Mouse (Mus musculus) hindbrain, postnatal 0 days (tissue): ENCODE measurements around the gene Slc24a1. TPM values are rescaled to one million over a fixed set of nuclear protein-coding genes. Genes with fewer than 3 reads are reported as not detected.
A peak's percentile ranks its signal among the peaks of the same experiment; 100 is the strongest.
"Not testable (repeated sequence)": the region's sequence is repeated elsewhere in the genome, so short reads cannot be mapped to it uniquely, and the experiment has no call there.

Experiments
- ATAC-seq: fragments of 200-750 bp; cut with Nextera tagmentation; 2 replicates; pipeline ENCODE4 v1.8.0; 2017; ENCODE audit warnings: mild to moderate bottlenecking, moderate TSS enrichment, moderate library complexity
- DNase-seq: peaks from one replicate; pipeline ENCODE4 v3.0.0-alpha.2; 2015; ENCODE audit warnings: low spot score
- H3K27ac ChIP-seq: fragments of 300-500 bp; sonication (generic); 2 replicates; pipeline ENCODE4 v1.5.1; 2014; ENCODE audit warnings: mild to moderate bottlenecking
- H3K27me3 ChIP-seq: fragments of 300-500 bp; sonication (generic); 2 replicates; pipeline ENCODE4 v1.6.1; 2014; ENCODE audit warnings: low read length, mixed read lengths; ENCODE audit not compliant: insufficient read depth
- H3K36me3 ChIP-seq: fragments of 300-500 bp; sonication (generic); 2 replicates; pipeline ENCODE4 v1.6.1; 2014; ENCODE audit warnings: low read length, mixed read lengths; ENCODE audit not compliant: insufficient read depth
- H3K4me1 ChIP-seq: fragments of 300-500 bp; sonication (generic); 2 replicates; pipeline ENCODE4 v1.6.1; 2014; ENCODE audit warnings: antibody characterized with exemption, low read length, mixed read lengths; ENCODE audit not compliant: insufficient read depth
- H3K4me2 ChIP-seq: fragments of 300-500 bp; sonication (generic); 2 replicates; pipeline ENCODE4 v1.6.1; 2014; ENCODE audit warnings: low read depth, mild to moderate bottlenecking, low read length, moderate library complexity, mixed read lengths
- H3K4me3 ChIP-seq: fragments of 300-500 bp; sonication (generic); 2 replicates; pipeline ENCODE4 v1.5.1; 2014; ENCODE audit warnings: low read length
- H3K9ac ChIP-seq: fragments of 300-500 bp; sonication (generic); replicated peaks from 2 replicates; pipeline ENCODE4 v1.6.1; 2014; ENCODE audit warnings: mild to moderate bottlenecking, low read length, moderate library complexity, mixed read lengths
- H3K9me3 ChIP-seq: fragments of 300-500 bp; sonication (generic); 2 replicates; pipeline ENCODE4 v1.6.1; 2016; ENCODE audit warnings: low read length, mixed read lengths
- CTCF ChIP-seq: IDR thresholded peaks from 2 replicates; pipeline ENCODE4 v1.5.1; 2016; ENCODE audit warnings: antibody characterized with exemption, control low read depth, low read depth
- WGBS: fragments of 180-500 bp; shearing (Covaris S2); extraction: QIAGEN DNeasy Blood & Tissue Kit; methylation state at CpG from one replicate; pipeline ENCODE4 v1.1.7; 2014; 5-methylcytosine and 5-hydroxymethylcytosine counted together
- polyA plus RNA-seq: library from polyadenylated mRNA; unstranded; fragments of >200 nt; fragmentation: Nextera tagmentation; extraction: Ambion mirVana; gene quantifications from 2 replicates; pipeline ENCODE4 v1.2.1, GENCODE M21; 2015
- total RNA-seq: library from RNA; depleted of rRNA; stranded (reverse); fragments of >200 nt; gene quantifications from 2 replicates; pipeline ENCODE4 v1.2.3, GENCODE M21; 2014; rRNA removed

Slc24a1 gene
- total RNA-seq (0.31 TPM in 1 of 2 replicates, not detected in the other), polyA plus RNA-seq (0.03 and 0.06 TPM in 2 replicates)

DNA sequence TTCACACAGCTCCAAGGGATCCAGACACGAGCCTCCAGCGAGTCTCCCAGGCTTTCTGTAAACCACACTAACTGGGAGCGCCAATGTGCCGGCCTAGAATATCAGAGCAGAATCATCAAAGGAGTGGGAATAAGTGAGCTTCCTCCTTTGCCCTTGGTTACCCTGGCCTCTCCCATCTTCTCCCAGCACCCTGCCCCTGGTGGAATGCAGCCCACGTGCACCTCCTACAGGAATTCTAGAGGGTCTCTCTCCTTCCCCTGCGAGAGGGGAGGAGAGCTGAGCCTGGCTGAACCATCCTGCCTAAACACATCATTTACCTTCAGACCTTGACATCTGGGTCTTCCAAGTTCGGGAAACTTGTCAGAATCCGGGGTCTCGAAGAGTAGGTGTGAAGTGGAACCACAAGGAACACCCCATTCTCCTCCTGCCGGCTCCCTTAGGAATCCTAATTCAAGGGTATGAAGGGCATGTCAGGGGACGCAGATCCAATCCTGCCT is at the start of gene Slc24a1:
Slc24a1 (minus strand) TSS at position 447 of the 497 bp plus-strand sequence.
- Histone ChIP-seq H3K9me3 (no peaks in the 10 kb centered on the region), H3K36me3 (no peaks in the 10 kb centered on the region), H3K4me3 (no peak within 1 kb of the TSS), H3K27me3 (no peaks in the 10 kb centered on the region), H3K27ac (no peak within 1 kb of the TSS), H3K4me2 (no peak within 1 kb of the TSS), H3K9ac (no peak within 1 kb of the TSS), H3K4me1 (no peaks in the 10 kb centered on the region)
- WGBS: 43% methylated on average over 11 of the region's 11 CpGs
- DNase-seq (no peak), ATAC-seq (no peak)
- TF ChIP-seq CTCF: no peak

DNA sequence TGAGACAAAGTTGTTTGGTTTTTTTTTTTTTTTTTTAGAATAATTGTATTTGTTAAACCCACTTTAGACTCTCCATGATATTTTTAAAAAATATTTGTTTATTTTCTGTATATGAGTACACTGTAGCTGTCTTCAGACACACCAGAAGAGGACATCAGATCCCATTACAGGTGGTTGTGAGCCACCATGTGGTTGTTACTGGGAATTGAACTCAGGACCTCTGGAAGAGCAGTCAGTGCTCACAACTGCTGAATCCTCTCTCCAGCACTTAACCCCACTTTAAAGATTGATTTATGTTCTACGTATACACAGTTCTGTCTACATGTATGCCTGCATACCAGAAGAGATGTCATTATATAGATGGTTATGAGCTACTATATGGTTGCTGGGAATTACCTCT is 44.1 kb upstream of the Slc24a1 start:
- H3K27ac ChIP-seq, H3K4me2 ChIP-seq, H3K9me3 ChIP-seq, H3K4me3 ChIP-seq, H3K27me3 ChIP-seq, DNase-seq, H3K9ac ChIP-seq, ATAC-seq, H3K4me1 ChIP-seq: not testable (repeated sequence)
- WGBS: 100% methylated on average over 1 of the region's 1 CpGs
- peak; percentile 30; the same call in 1 of the 2 replicates for TF ChIP-seq CTCF
- peaks cover 38% of the 10 kb centered on the region for H3K36me3 ChIP-seq

GRCm38 (mm10) chr9:64990291-64990690 is 38.9 kb upstream of the Slc24a1 start:
- Histone ChIP-seq H3K9ac (no peak overlapping the region), H3K36me3 (peaks cover 67% of the 10 kb centered on the region), H3K9me3 (no peaks in the 10 kb centered on the region), H3K4me2 (no peak overlapping the region), H3K27ac (no peak overlapping the region), H3K27me3 (no peaks in the 10 kb centered on the region), H3K4me1 (no peaks in the 10 kb centered on the region), H3K4me3 (no peak overlapping the region)
- no peak for ATAC-seq
- no peak for DNase-seq
- no peak for TF ChIP-seq CTCF
- WGBS: 90% methylated on average over 7 of the region's 7 CpGs

- TF ChIP-seq CTCF: no peak
- no peaks in the 10 kb centered on the region for H3K27me3 ChIP-seq
- H3K4me1 ChIP-seq: no peaks in the 10 kb centered on the region
- no peak for DNase-seq
- H3K4me2 ChIP-seq: no peak overlapping the region
- 93% methylated on average over 6 of the region's 6 CpGs for WGBS
- H3K27ac ChIP-seq: no peak overlapping the region
- H3K9me3 ChIP-seq: no peaks in the 10 kb centered on the region
- no peak for ATAC-seq
- no peak overlapping the region for H3K4me3 ChIP-seq
- H3K9ac ChIP-seq: no peak overlapping the region
- H3K36me3 ChIP-seq: peaks cover 74% of the 10 kb centered on the region
Measured at GRCm38 (mm10) chr9:64988443-64988842, 37.0 kb upstream of the Slc24a1 start.

DNA sequence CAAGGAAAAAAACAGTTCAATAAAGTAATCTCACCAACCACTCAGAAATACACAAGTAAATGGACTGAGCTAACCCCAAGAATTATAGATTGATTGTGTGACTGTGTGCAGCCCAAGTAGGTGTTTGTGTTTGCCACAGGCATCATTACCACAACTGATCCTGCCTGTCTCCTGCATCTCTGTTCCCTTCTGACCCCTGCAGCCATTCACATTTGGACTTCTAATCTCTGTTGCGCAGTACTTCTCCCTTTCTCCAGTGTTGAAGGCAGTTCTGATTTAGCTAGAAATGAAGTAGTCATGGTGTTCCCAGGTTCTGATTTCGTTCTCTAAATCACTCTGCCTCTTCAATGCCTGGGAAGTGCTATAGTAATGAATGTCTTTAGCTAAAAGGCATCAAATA is 36.2 kb upstream of the Slc24a1 start:
- no peak for TF ChIP-seq CTCF
- no peaks in the 10 kb centered on the region for H3K4me1 ChIP-seq
- ATAC-seq (no peak), DNase-seq (no peak)
- WGBS: 94% methylated on average over 2 of the region's 2 CpGs
- no peak overlapping the region for H3K4me3 ChIP-seq
- no peaks in the 10 kb centered on the region for H3K27me3 ChIP-seq
- no peaks in the 10 kb centered on the region for H3K9me3 ChIP-seq
- H3K9ac ChIP-seq: no peak overlapping the region
- peaks cover 73% of the 10 kb centered on the region for H3K36me3 ChIP-seq
- H3K4me2 ChIP-seq: no peak overlapping the region
- H3K27ac ChIP-seq: no peak overlapping the region

GRCm38 (mm10) chr9:64985807-64986206 is 34.4 kb upstream of the Slc24a1 start:
- Histone ChIP-seq H3K27me3 (no peaks in the 10 kb centered on the region), H3K9me3 (no peaks in the 10 kb centered on the region), H3K27ac (no peak overlapping the region), H3K4me3 (no peak overlapping the region), H3K4me1 (no peaks in the 10 kb centered on the region), H3K4me2 (no peak overlapping the region), H3K36me3 (peaks cover 72% of the 10 kb centered on the region), H3K9ac (no peak overlapping the region)
- 89% methylated on average over 9 of the region's 9 CpGs for WGBS
- no peak for ATAC-seq
- no peak for DNase-seq
- no peak for TF ChIP-seq CTCF

GRCm38 (mm10) chr9:64985037-64985794 is 33.8 kb upstream of the Slc24a1 start:
- peaks cover 72% of the 10 kb centered on the region for H3K36me3 ChIP-seq
- no peaks in the 10 kb centered on the region for H3K9me3 ChIP-seq
- ATAC-seq (no peak), DNase-seq (no peak)
- no peaks in the 10 kb centered on the region for H3K4me1 ChIP-seq
- H3K9ac ChIP-seq: no peak overlapping the region
- no peaks in the 10 kb centered on the region for H3K27me3 ChIP-seq
- H3K4me2 ChIP-seq: no peak overlapping the region
- 80% methylated on average over 8 of the region's 8 CpGs for WGBS
- no peak for TF ChIP-seq CTCF
- no peak overlapping the region for H3K4me3 ChIP-seq
- H3K27ac ChIP-seq: no peak overlapping the region
